Mouse (Mus musculus) liver, postnatal 0 days (tissue): ENCODE data around the gene Lclat1. TPM values are rescaled to one million over a fixed set of nuclear protein-coding genes. Genes with fewer than 3 reads are reported as not detected.

ENCODE experiments used
- ATAC-seq: fragments of 200-750 bp; cut with Nextera tagmentation; 2 replicates; pipeline ENCODE4 v1.8.0; 2017; ENCODE audit warnings: mild to moderate bottlenecking, moderate library complexity
- DNase-seq: peaks from one replicate; pipeline ENCODE4 v3.0.0-alpha.2; 2016
- H3K27ac ChIP-seq: fragments of 300-500 bp; sonication (generic); 2 replicates; pipeline ENCODE4 v1.5.1; 2014; ENCODE audit warnings: antibody characterized with exemption, moderate library complexity, mild to moderate bottlenecking, low read depth
- H3K27me3 ChIP-seq: fragments of 300-500 bp; sonication (generic); 2 replicates; pipeline ENCODE4 v1.6.1; 2014; ENCODE audit warnings: low read length, control low read depth, mixed read lengths; ENCODE audit not compliant: insufficient read depth
- H3K36me3 ChIP-seq: fragments of 300-500 bp; sonication (generic); replicated peaks from 2 replicates; pipeline ENCODE4 v1.6.1; 2014; ENCODE audit warnings: mild to moderate bottlenecking, control low read depth, low read length, moderate library complexity, mixed read lengths; ENCODE audit not compliant: insufficient read depth
- H3K4me1 ChIP-seq: fragments of 300-500 bp; sonication (generic); 2 replicates; pipeline ENCODE4 v1.6.1; 2014; ENCODE audit warnings: antibody characterized with exemption, mild to moderate bottlenecking, control low read depth; ENCODE audit not compliant: insufficient read depth
- H3K4me2 ChIP-seq: fragments of 300-500 bp; sonication (generic); 2 replicates; pipeline ENCODE4 v1.6.1; 2014; ENCODE audit warnings: low read depth, mild to moderate bottlenecking, low read length, moderate library complexity, mixed read lengths
- H3K4me3 ChIP-seq: fragments of 300-500 bp; sonication (generic); 2 replicates; pipeline ENCODE4 v1.5.1; 2014; ENCODE audit warnings: low read depth, low read length
- H3K9ac ChIP-seq: fragments of 300-500 bp; sonication (generic); replicated peaks from 2 replicates; pipeline ENCODE4 v1.6.1; 2014; ENCODE audit warnings: mild to moderate bottlenecking, moderate library complexity
- H3K9me3 ChIP-seq: fragments of 300-500 bp; sonication (generic); 2 replicates; pipeline ENCODE4 v1.6.1; 2016; ENCODE audit warnings: mild to moderate bottlenecking, control low read depth, low read length, mixed read lengths
- CTCF ChIP-seq: sonication (generic); IDR thresholded peaks from 2 replicates; pipeline ENCODE4 v1.5.1; 2016; ENCODE audit warnings: antibody characterized with exemption, low read depth
- EP300 ChIP-seq: IDR thresholded peaks from 2 replicates; pipeline ENCODE4 v1.6.1; 2016; ENCODE audit warnings: antibody characterized with exemption, low read depth, mild to moderate bottlenecking
- WGBS: fragments of 180-500 bp; shearing (Covaris S2); extraction: QIAGEN DNeasy Blood & Tissue Kit; methylation state at CpG from one replicate; pipeline ENCODE4 v1.1.7; 2014; ENCODE audit not compliant: insufficient replicate concordance; 5-methylcytosine and 5-hydroxymethylcytosine counted together
- polyA plus RNA-seq: library from polyadenylated mRNA; unstranded; fragments of >200 nt; fragmentation: Nextera tagmentation; extraction: Ambion mirVana; gene quantifications from 2 replicates; pipeline ENCODE4 v1.2.1, GENCODE M21; 2015

Gene Lclat1
- polyA plus RNA-seq, 1 experiment from 2014 or later, result 2.5 TPM

- Histone ChIP-seq H3K9me3 (no peaks in the 10 kb centered on the region), H3K4me1 (peaks cover 2% of the 10 kb centered on the region; the same call in 1 of the 2 replicates), H3K36me3 (no peaks in the 10 kb centered on the region), H3K4me2 (no peak overlapping the region), H3K9ac (no peak overlapping the region), H3K27me3 (no peaks in the 10 kb centered on the region), H3K4me3 (no peak overlapping the region), H3K27ac (no peak overlapping the region)
- no peak for DNase-seq
- no peak for TF ChIP-seq EP300
- no peak for TF ChIP-seq CTCF
- no peak for ATAC-seq
These were observed 19.1 kb downstream of the Lclat1 start for GRCm38 (mm10) chr17:73126903-73127302.

- H3K9me3 ChIP-seq, result no peaks in the 10 kb centered on the region
- H3K27me3 ChIP-seq, result no peaks in the 10 kb centered on the region
- ATAC-seq (no peak), DNase-seq (no peak)
- no peak overlapping the region; the same call in 1 of the 2 replicates for H3K27ac ChIP-seq
- peaks cover 5% of the 10 kb centered on the region; the same call in 1 of the 2 replicates for H3K4me1 ChIP-seq
- no peaks in the 10 kb centered on the region for H3K36me3 ChIP-seq
- no peak overlapping the region for H3K4me3 ChIP-seq
- H3K9ac ChIP-seq, result no peak overlapping the region
- 59% methylated on average over 5 of the region's 5 CpGs for WGBS
- H3K4me2 ChIP-seq, result no peak overlapping the region
- TF ChIP-seq EP300, result no peak
These were observed 29.0 kb downstream of the Lclat1 start for GRCm38 (mm10) chr17:73136562-73137484.

- DNase-seq (no peak), ATAC-seq (no peak)
- Histone ChIP-seq H3K36me3 (no peaks in the 10 kb centered on the region), H3K9ac (no peak overlapping the region), H3K9me3 (no peaks in the 10 kb centered on the region), H3K4me1 (peaks cover 9% of the 10 kb centered on the region; the same call in 1 of the 2 replicates), H3K4me3 (no peak overlapping the region), H3K4me2 (no peak overlapping the region), H3K27ac (no peak overlapping the region), H3K27me3 (no peaks in the 10 kb centered on the region)
- TF ChIP-seq EP300 (no peak), CTCF (no peak)
- 62% methylated on average over 3 of the region's 3 CpGs for WGBS
These were observed 30.4 kb downstream of the Lclat1 start for GRCm38 (mm10) chr17:73138217-73138616.

GRCm38 (mm10) chr17:73142029-73142428 is 34.2 kb downstream of the Lclat1 start:
- ATAC-seq (no peak), DNase-seq (no peak)
- Histone ChIP-seq H3K4me1 (peaks cover 6% of the 10 kb centered on the region; the same call in 1 of the 2 replicates), H3K4me3 (no peak overlapping the region), H3K36me3 (no peaks in the 10 kb centered on the region), H3K4me2 (no peak overlapping the region), H3K27ac (no peak overlapping the region), H3K9me3 (no peaks in the 10 kb centered on the region), H3K27me3 (no peaks in the 10 kb centered on the region), H3K9ac (no peak overlapping the region)
- TF ChIP-seq EP300 (no peak), CTCF (no peak)
- 28% methylated on average over 4 of the region's 4 CpGs for WGBS

- peak; percentile 14 for DNase-seq
- no peak overlapping the region for H3K4me2 ChIP-seq
These were observed 34.7 kb downstream of the Lclat1 start for GRCm38 (mm10) chr17:73142445-73142844.

GRCm38 (mm10) chr17:73145426-73145825 is 37.6 kb downstream of the Lclat1 start:
- 90% methylated on average over 2 of the region's 2 CpGs for WGBS
- ATAC-seq, result no peak
- H3K9me3 ChIP-seq, result no peaks in the 10 kb centered on the region
- H3K9ac ChIP-seq, result no peak overlapping the region
- no peak for DNase-seq
- no peak for TF ChIP-seq CTCF
- TF ChIP-seq EP300, result no peak
- no peak overlapping the region for H3K27ac ChIP-seq
- no peaks in the 10 kb centered on the region for H3K27me3 ChIP-seq
- no peaks in the 10 kb centered on the region for H3K36me3 ChIP-seq
- no peak overlapping the region for H3K4me2 ChIP-seq
- H3K4me1 ChIP-seq, result peaks cover 4% of the 10 kb centered on the region; the same call in 1 of the 2 replicates
- H3K4me3 ChIP-seq, result no peak overlapping the region

More at GRCm38 (mm10) chr17:73142445-73142844, 34.7 kb downstream of the Lclat1 start:
- TF ChIP-seq EP300 (peak; percentile 90), CTCF (no peak)
- no peak overlapping the region for H3K27ac ChIP-seq
- peaks cover 5% of the 10 kb centered on the region; the same call in 1 of the 2 replicates for H3K4me1 ChIP-seq
- H3K9me3 ChIP-seq, result no peaks in the 10 kb centered on the region
- H3K36me3 ChIP-seq, result no peaks in the 10 kb centered on the region
- peak; percentile 76 for ATAC-seq
- no peak overlapping the region for H3K9ac ChIP-seq
- no peaks in the 10 kb centered on the region for H3K27me3 ChIP-seq
- 10% methylated on average over 2 of the region's 2 CpGs for WGBS
- H3K4me3 ChIP-seq, result no peak overlapping the region
